Mouse (Mus musculus) testis, adult 2 months (tissue): ENCODE results near the gene Ano10. TPM values are rescaled to one million over a fixed set of nuclear protein-coding genes. Genes with fewer than 3 reads are reported as not detected.

Source experiments
- H3K27ac ChIP-seq: fragments of 200-500 bp; 2 replicates; pipeline ENCODE4 v1.5.1; 2012; ENCODE audit warnings: low read depth, low read length; ENCODE audit not compliant: control insufficient read depth, insufficient read depth
- H3K27me3 ChIP-seq: fragments of 200-500 bp; 2 replicates; pipeline ENCODE4 v1.6.1; 2012; ENCODE audit warnings: mild to moderate bottlenecking, low read length, moderate library complexity; ENCODE audit not compliant: control insufficient read depth, insufficient read depth
- H3K36me3 ChIP-seq: fragments of 200-500 bp; 2 replicates; pipeline ENCODE4 v1.6.1; 2012; ENCODE audit warnings: mild to moderate bottlenecking, low read length; ENCODE audit not compliant: control insufficient read depth, insufficient read depth
- H3K4me1 ChIP-seq: fragments of 200-500 bp; 2 replicates; pipeline ENCODE4 v1.6.1; 2012; ENCODE audit warnings: low read length; ENCODE audit not compliant: control insufficient read depth, insufficient read depth
- H3K4me3 ChIP-seq: fragments of 200-500 bp; 2 replicates; pipeline ENCODE4 v1.5.1; 2012; ENCODE audit warnings: low read depth, mild to moderate bottlenecking, low read length, moderate library complexity, mixed read lengths; ENCODE audit not compliant: control insufficient read depth
- CTCF ChIP-seq: fragments of 200-500 bp; IDR thresholded peaks from 2 replicates; pipeline ENCODE4 v1.5.1; 2012; ENCODE audit warnings: low read depth, mild to moderate bottlenecking, inconsistent platforms, low read length, moderate library complexity; ENCODE audit not compliant: control insufficient read depth, insufficient read depth, insufficient replicate concordance
- POLR2A ChIP-seq: fragments of 200-500 bp; IDR thresholded peaks from 2 replicates; pipeline ENCODE4 v1.6.1; 2012; ENCODE audit warnings: low read depth, mild to moderate bottlenecking, inconsistent platforms, low read length, moderate library complexity; ENCODE audit not compliant: control insufficient read depth
- polyA plus RNA-seq: library from polyadenylated mRNA; depleted of rRNA; stranded (reverse); fragments of >200 nt; gene quantifications from 2 replicates; pipeline ENCODE4 v1.2.3, GENCODE M21; 2012

Gene Ano10
- polyA plus RNA-seq, 1 experiment, result 53.8 TPM

- no peaks in the 10 kb centered on the region for H3K36me3 ChIP-seq
- H3K27ac ChIP-seq, result no peak overlapping the region
- H3K4me1 ChIP-seq, result no peaks in the 10 kb centered on the region
- TF ChIP-seq CTCF (no peak), POLR2A (no peak)
- no peak overlapping the region for H3K4me3 ChIP-seq
- no peaks in the 10 kb centered on the region for H3K27me3 ChIP-seq
Measured at GRCm38 (mm10) chr9:122198621-122199020, 95.6 kb downstream of the Ano10 start.

- no peak overlapping the region for H3K4me3 ChIP-seq
- no peak overlapping the region for H3K27ac ChIP-seq
- no peaks in the 10 kb centered on the region for H3K36me3 ChIP-seq
- no peaks in the 10 kb centered on the region for H3K4me1 ChIP-seq
- no peak for TF ChIP-seq CTCF
- TF ChIP-seq POLR2A, result no peak
- H3K27me3 ChIP-seq, result no peaks in the 10 kb centered on the region
Measured at GRCm38 (mm10) chr9:122197021-122197420, 97.2 kb downstream of the Ano10 start.

- Histone ChIP-seq H3K4me3 (no peak overlapping the region), H3K36me3 (no peaks in the 10 kb centered on the region), H3K27me3 (no peaks in the 10 kb centered on the region), H3K27ac (peak overlapping the region; percentile 20; the same call in 1 of the 2 replicates), H3K4me1 (no peaks in the 10 kb centered on the region)
- no peak for TF ChIP-seq POLR2A
- TF ChIP-seq CTCF, result no peak
Measured at GRCm38 (mm10) chr9:122195042-122195682, 99.1 kb downstream of the Ano10 start.

- Histone ChIP-seq H3K27me3 (no peaks in the 10 kb centered on the region), H3K4me3 (no peak overlapping the region), H3K4me1 (no peaks in the 10 kb centered on the region), H3K36me3 (no peaks in the 10 kb centered on the region), H3K27ac (no peak overlapping the region)
- TF ChIP-seq POLR2A (no peak), CTCF (no peak)
Measured at GRCm38 (mm10) chr9:122193823-122194222, 100.4 kb downstream of the Ano10 start.

GRCm38 (mm10) chr9:122193361-122193760 lies 100.9 kb downstream of the Ano10 start:
- no peaks in the 10 kb centered on the region for H3K27me3 ChIP-seq
- no peak overlapping the region for H3K27ac ChIP-seq
- H3K4me3 ChIP-seq, result no peak overlapping the region
- TF ChIP-seq CTCF, result no peak
- no peak for TF ChIP-seq POLR2A
- no peaks in the 10 kb centered on the region for H3K36me3 ChIP-seq
- no peaks in the 10 kb centered on the region for H3K4me1 ChIP-seq

- H3K27me3 ChIP-seq, result no peaks in the 10 kb centered on the region
- TF ChIP-seq CTCF (no peak), POLR2A (no peak)
- H3K4me3 ChIP-seq, result no peak overlapping the region
- no peak overlapping the region for H3K27ac ChIP-seq
- H3K4me1 ChIP-seq, result no peaks in the 10 kb centered on the region
- no peaks in the 10 kb centered on the region for H3K36me3 ChIP-seq
Measured at GRCm38 (mm10) chr9:122188724-122189123, 105.5 kb downstream of the Ano10 start.

GRCm38 (mm10) chr9:122187451-122187921 lies 106.7 kb downstream of the Ano10 start:
- Histone ChIP-seq H3K4me1 (no peaks in the 10 kb centered on the region), H3K27me3 (no peaks in the 10 kb centered on the region), H3K4me3 (no peak overlapping the region), H3K36me3 (no peaks in the 10 kb centered on the region), H3K27ac (no peak overlapping the region)
- TF ChIP-seq CTCF, result no peak
- no peak for TF ChIP-seq POLR2A

- Histone ChIP-seq H3K27ac (no peak overlapping the region), H3K4me3 (no peak overlapping the region)
Measured at GRCm38 (mm10) chr9:122186643-122187226, 107.5 kb downstream of the Ano10 start.

More at GRCm38 (mm10) chr9:122186643-122187226, 107.5 kb downstream of the Ano10 start:
- Histone ChIP-seq H3K36me3 (no peaks in the 10 kb centered on the region), H3K27me3 (no peaks in the 10 kb centered on the region), H3K4me1 (no peaks in the 10 kb centered on the region)
- TF ChIP-seq CTCF (no peak), POLR2A (no peak)
